Mouse (Mus musculus) hindlimb bud, embryonic 11.5 days (tissue): ENCODE data around the gene Arhgef7.
"Not testable (repeated sequence)": the region's sequence is repeated elsewhere in the genome, so short reads cannot be mapped to it uniquely, and the experiment has no call there.

Source experiments
- DNase-seq: peaks from one replicate; pipeline ENCODE4 v3.0.0-alpha.2; 2012; ENCODE audit warnings: low read depth, low spot score; ENCODE audit errors: extremely low spot score

Arhgef7 gene

GRCm38 (mm10) chr8:11831174-11831573 lies 103.7 kb downstream of the Arhgef7 start:
- no peak for DNase-seq

- no peak for DNase-seq
Measured at GRCm38 (mm10) chr8:11831939-11832338, 104.4 kb downstream of the Arhgef7 start.

- DNase-seq, result no peak
Measured at GRCm38 (mm10) chr8:11833157-11833556, 105.6 kb downstream of the Arhgef7 start.

- no peak for DNase-seq
Measured at GRCm38 (mm10) chr8:11834200-11834599, 106.7 kb downstream of the Arhgef7 start.

- DNase-seq, result no peak
Measured at GRCm38 (mm10) chr8:11834691-11835090, 107.2 kb downstream of the Arhgef7 start.

GRCm38 (mm10) chr8:11840174-11840573 lies 112.7 kb downstream of the Arhgef7 start, which contains the start of gene Tex29:
Gene Tex29 (plus strand): TSS chr8:11840474.
- no peak for DNase-seq

GRCm38 (mm10) chr8:11841571-11841970 lies 114.0 kb downstream of the Arhgef7 start:
- DNase-seq, result no peak

GRCm38 (mm10) chr8:11842757-11843156 lies 115.2 kb downstream of the Arhgef7 start:
- no peak for DNase-seq

GRCm38 (mm10) chr8:11843677-11844315 lies 116.3 kb downstream of the Arhgef7 start:
- DNase-seq, result no peak

- DNase-seq, result no peak
Measured at GRCm38 (mm10) chr8:11844316-11844685, 116.8 kb downstream of the Arhgef7 start.

GRCm38 (mm10) chr8:11846807-11847206 lies 119.3 kb downstream of the Arhgef7 start:
- no peak for DNase-seq

- DNase-seq, result no peak
Measured at GRCm38 (mm10) chr8:11867832-11868231, 140.3 kb downstream of the Arhgef7 start.

- not testable (repeated sequence) for DNase-seq
Measured at GRCm38 (mm10) chr8:11874227-11874626, 146.7 kb downstream of the Arhgef7 start.

- no peak for DNase-seq
Measured at GRCm38 (mm10) chr8:11884646-11885045, 157.1 kb downstream of the Arhgef7 start.
